In the genomic region with DNA sequence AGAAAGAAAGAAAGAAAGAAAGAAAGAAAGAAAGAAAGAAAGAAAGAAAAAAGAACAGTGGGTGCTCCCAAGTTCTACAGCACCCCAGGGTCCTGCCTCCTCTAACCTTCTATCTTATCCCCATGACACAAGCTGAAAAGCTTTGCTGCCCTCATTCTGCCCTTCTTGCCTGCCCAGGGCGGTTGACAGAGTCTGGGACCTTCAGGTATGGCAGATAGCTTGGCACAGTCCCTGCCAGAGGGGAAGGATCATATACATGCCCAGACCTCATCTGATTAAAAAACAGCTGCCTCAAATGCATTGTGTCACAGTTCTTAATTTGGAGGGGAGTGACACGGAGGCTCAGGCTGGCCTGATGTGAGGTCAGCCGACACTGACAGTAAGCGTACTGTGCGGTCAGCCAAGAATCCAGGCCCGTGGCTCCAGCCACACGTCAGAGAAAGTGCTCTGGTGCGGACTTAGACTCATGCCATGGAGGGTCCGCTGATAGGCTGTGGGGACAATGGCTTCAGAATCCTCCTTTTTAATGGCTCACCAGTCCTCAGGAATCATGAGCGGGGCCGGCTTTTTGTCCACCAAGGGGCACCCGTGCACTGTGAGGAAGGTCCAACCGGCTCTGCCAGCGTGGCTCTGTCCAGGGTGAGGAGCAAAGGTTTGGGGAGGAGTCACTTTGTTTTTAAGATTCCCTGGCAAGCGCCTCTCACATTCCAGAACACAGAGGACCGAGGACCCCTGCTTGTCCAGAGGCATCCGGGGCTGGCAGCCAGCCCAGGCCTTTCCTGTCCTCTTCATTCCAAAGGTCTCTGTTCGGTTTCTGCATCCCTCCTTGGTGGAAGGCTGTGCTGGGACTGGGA, we compare ENCODE assay signal across 9 mouse cellular contexts. TPM values are rescaled to one million over a fixed set of nuclear protein-coding genes. Genes with fewer than 3 reads are reported as not detected.
DNase-seq lines count a peak whose midpoint lies in the region; ATAC-seq lines count a peak whose summit lies in the region.
"Had no signal": no experiment of that assay in that cellular context is flagged by ENCODE, and none has a peak within 500 bp of the region (broad histone marks: within the 10 kb centered on the region; RNA-seq: fewer than 3 reads in every experiment).

No protein-coding gene starts in this region.

- H3K4me2 ChIP-seq in hindbrain, embryonic 12.5 days (replicated peaks), result peak overlapping the region; percentile 21

- H3K27ac ChIP-seq in hindbrain, embryonic 12.5 days, result no peak overlapping the region

- peak overlapping the region; percentile 29; the same call in 1 of the 2 replicates for H3K9ac ChIP-seq in hindbrain, embryonic 12.5 days

- WGBS in hindbrain, embryonic 12.5 days, result 14% methylated on average over 18 of the region's 18 CpGs

- no peak overlapping the region for H3K4me3 ChIP-seq in hindbrain, embryonic 12.5 days
- H3K4me3 ChIP-seq: megakaryocyte, embryonic 14.5 days had no signal

- ATAC-seq in hindbrain, embryonic 12.5 days (ENCODE audit: low FRiP score), result peak; percentile 56
- peak; percentile 89 for ATAC-seq in megakaryocyte progenitor cell, adult 5-6 weeks (replicated peaks; ENCODE audit: poor library complexity)

- H3K36me3 ChIP-seq in hindbrain, embryonic 12.5 days, result no peaks in the 10 kb centered on the region

- peak; percentile 87 for DNase-seq in NIH3T3 (ENCODE audit: low read depth)
- peak; percentile 79 for DNase-seq in cerebellum, adult 8-10 months
- DNase-seq in frontal cortex, postnatal 36 days (ENCODE audit: low spot score in 2 of 2), result peak; percentile 11 to 39
- DNase-seq in left cerebral cortex, postnatal 14 days (ENCODE audit: low spot score in 2 of 2), result peak; percentile 40
- peak; percentile 42 for DNase-seq in right cerebral cortex, postnatal 4 days
- no peak for DNase-seq in thymus, postnatal 10 days (ENCODE audit: low spot score in 2 of 2)

- H3K9me3 ChIP-seq in hindbrain, embryonic 12.5 days (replicated peaks), result no peaks in the 10 kb centered on the region
- H3K9me3 ChIP-seq: megakaryocyte, embryonic 14.5 days had no signal

- H3K27me3 ChIP-seq in hindbrain, embryonic 12.5 days, result 0 out of 2 replicates have a peak, but pooled peaks cover 5% of the 10 kb centered on the region

- intact Hi-C loops in left cerebral cortex, postnatal 14 days (cut with DNase I), result loop anchor here (2.0 kb wide), 1 partner anchor 85 kb away; no protein-coding TSS in a partner anchor

- peaks cover 9% of the 10 kb centered on the region for H3K4me1 ChIP-seq in hindbrain, embryonic 12.5 days

RNA-seq across cellular contexts. Expression of gene Prelp, which starts 40.3 kb away (rescaled TPM):
- polyA plus RNA-seq in hindbrain, embryonic 12.5 days (2016; fragmentation: Nextera tagmentation; extraction: Ambion mirVana), result 7.2 and 10.5 TPM in 2 replicates
- total RNA-seq in left cerebral cortex, postnatal 14 days (2021), result 1 to 10 TPM; 4.2 to 5.7 TPM
- not detected in 2 replicates for total RNA-seq in megakaryocyte progenitor cell, adult 5-6 weeks (2015)
- not detected in 2 replicates for total RNA-seq in megakaryocyte progenitor cell, adult 5-6 weeks (2017)

RNA-seq across cellular contexts. Expression of gene Optc, which starts 53.7 kb away (rescaled TPM):
- polyA plus RNA-seq in hindbrain, embryonic 12.5 days (2016; fragmentation: Nextera tagmentation; extraction: Ambion mirVana), result 2.0 and 4.0 TPM in 2 replicates
- 1 to 10 TPM; 1.9 to 2.2 TPM for total RNA-seq in left cerebral cortex, postnatal 14 days (2021)
- not detected in 2 replicates for total RNA-seq in megakaryocyte progenitor cell, adult 5-6 weeks (2015)
- total RNA-seq in megakaryocyte progenitor cell, adult 5-6 weeks (2017), result not detected in 2 replicates

Comparison
In these comparisons a context has a peak if more than half of its experiments do, and no peak if none do; other contexts are left out.
1. DNase-seq: peak in NIH3T3 (single experiment), cerebellum, adult 8-10 months (single experiment), frontal cortex, postnatal 36 days (2 of 2), left cerebral cortex, postnatal 14 days (2 of 2) and right cerebral cortex, postnatal 4 days (single experiment); none in thymus, postnatal 10 days (0 of 2).
2. RNA of gene Prelp, which starts 40.3 kb away (total RNA-seq): 4.2 to 5.7 TPM in left cerebral cortex, postnatal 14 days; not detected in megakaryocyte progenitor cell, adult 5-6 weeks; every median in the first group is over 4 times any median in the second.